21 mouse cellular contexts compared by ENCODE assay signal in the genomic region with DNA sequence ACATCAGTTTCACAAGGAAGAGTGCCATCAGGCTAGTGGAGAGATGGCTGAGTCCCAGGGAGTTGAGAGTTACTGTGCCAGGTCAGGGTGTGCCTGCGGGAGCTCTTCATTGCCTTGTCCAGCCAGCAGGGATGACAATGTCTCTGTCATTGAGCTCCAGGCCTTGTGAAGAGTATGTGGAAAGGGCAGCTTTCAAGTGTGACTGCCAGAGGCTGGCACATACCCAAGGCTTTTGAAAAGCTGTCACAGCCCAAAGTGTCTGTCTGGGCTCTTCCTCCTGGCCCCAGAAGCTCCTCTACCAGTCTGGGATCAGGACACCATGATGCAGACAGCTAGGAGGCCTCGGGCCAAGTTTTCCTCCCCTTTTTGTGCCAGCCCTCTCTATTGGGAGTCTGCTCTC.
DNase-seq lines count a peak whose midpoint lies in the region; ATAC-seq and TF ChIP-seq lines count a peak whose summit lies in the region.
"Had no signal": no experiment of that assay in that cellular context is flagged by ENCODE, and none has a peak within 500 bp of the region (broad histone marks: within the 10 kb centered on the region; RNA-seq: fewer than 3 reads in every experiment).

No protein-coding gene starts in this region.

- peak; percentile 4 for DNase-seq in adrenal gland, adult 2 months
- DNase-seq in adrenal gland, postnatal 25 days = no peak
- DNase-seq in lung, postnatal 10 days = peak; percentile 56
- no peak for DNase-seq in lung, adult 2 months
- peak; percentile 51 to 72 for DNase-seq in cerebellum, postnatal 25 days
- DNase-seq in frontal cortex, adult 2 months (ENCODE audit: extremely low spot score in 1 of 2, low spot score in 1 of 2) = no peak
- DNase-seq: adrenal gland, adult 8-10 months; gastrocnemius, postnatal 10 days; heart, postnatal 14 days; kidney, postnatal 36 days; liver, embryonic 13.5 days; right cerebral cortex, adult 18-20 months; thymus, adult 18-20 months had no signal

- 67% methylated on average over 2 of the region's 2 CpGs for WGBS in lung, adult 2 months

- H3K4me3 ChIP-seq in lung, adult 2 months (replicated peaks; ENCODE audit: extremely low read depth, low read depth, low read length) = no peak overlapping the region
- H3K4me3 ChIP-seq: embryonic facial prominence, embryonic 15.5 days; forebrain, embryonic 13.5 days; limb, embryonic 10.5 days; liver, embryonic 13.5 days; myocyte had no signal

- H3K4me1 ChIP-seq in lung, adult 2 months (ENCODE audit: control insufficient read depth, insufficient read depth, low read length) = no peaks in the 10 kb centered on the region
- H3K4me1 ChIP-seq: embryonic facial prominence, embryonic 15.5 days; limb, embryonic 10.5 days had no signal

- no peak for TF ChIP-seq CTCF in lung, adult 2 months (IDR thresholded peaks at IDR 0.05; ENCODE audit: insufficient read depth, low read length)

- ATAC-seq in cerebellum, adult (ENCODE audit: insufficient number of reproducible peaks, low FRiP score, low TSS enrichment) = peak; percentile 52; the same call in 1 of the 2 replicates
- ATAC-seq in frontal cortex, adult (ENCODE audit: low TSS enrichment) = no peak
- ATAC-seq: forebrain, embryonic 13.5 days; intestine, postnatal 0 days; Patski had no signal

- no peak for TF ChIP-seq POLR2A in lung, adult 2 months (IDR thresholded peaks at IDR 0.05; ENCODE audit: borderline replicate concordance, extremely low read depth, low read depth, low read length)

Comparison
In these comparisons a context has a peak if more than half of its experiments do, and no peak if none do; other contexts are left out.
1. DNase-seq: peak in adrenal gland, adult 2 months (single experiment), lung, postnatal 10 days (single experiment) and cerebellum, postnatal 25 days (2 of 2); none in adrenal gland, postnatal 25 days (single experiment), lung, adult 2 months (single experiment) and frontal cortex, adult 2 months (0 of 2).